Mouse (Mus musculus) myocyte (in vitro differentiated cells): ENCODE measurements at regions not wholly inside any gene's neighbourhood (a gene's known extent, or its start where the extent isn't known, plus 50 kb on each side); places are given as distances from the start of the nearest gene placed in this dataset.

ENCODE experiments used
- CEBPB ChIP-seq: IDR thresholded peaks from 2 replicates; pipeline ENCODE4 v1.6.1; 2011; ENCODE audit warnings: mild to moderate bottlenecking, moderate library complexity; ENCODE audit not compliant: poor library complexity, insufficient read depth, severe bottlenecking
- E2F4 ChIP-seq: IDR thresholded peaks from one replicate; pipeline ENCODE4 v1.6.1; 2011; ENCODE audit warnings: mild to moderate bottlenecking, control low read depth, moderate library complexity; ENCODE audit not compliant: insufficient read depth
- MAX ChIP-seq: IDR thresholded peaks from one replicate; pipeline ENCODE4 v1.6.1; 2011; ENCODE audit warnings: low read depth, mild to moderate bottlenecking, control low read depth
- MYOD1 ChIP-seq, 3 experiments: IDR thresholded peaks; one replicate each; pipeline ENCODE4 v1.6.1; 2011; ENCODE audit warnings: control low read depth in 2 of 3, low read depth in 2 of 3, mild to moderate bottlenecking in 2 of 3, moderate library complexity in 1 of 3; ENCODE audit not compliant: insufficient read length in 2 of 3, control insufficient read depth in 1 of 3
- POLR2A ChIP-seq: IDR thresholded peaks from one replicate; pipeline ENCODE4 v1.6.1; 2011; ENCODE audit warnings: low read depth, mild to moderate bottlenecking, control low read depth, moderate library complexity; ENCODE audit not compliant: insufficient read length
- POLR2AphosphoS2 ChIP-seq: IDR thresholded peaks from one replicate; pipeline ENCODE4 v1.6.1; 2011; ENCODE audit warnings: low read depth, control low read depth; ENCODE audit not compliant: insufficient read length
- TCF12 ChIP-seq: IDR thresholded peaks from one replicate; pipeline ENCODE4 v1.6.1; 2011; ENCODE audit warnings: mild to moderate bottlenecking, control low read depth; ENCODE audit not compliant: poor library complexity, insufficient read depth, severe bottlenecking
- TCF3 ChIP-seq: IDR thresholded peaks from one replicate; pipeline ENCODE4 v1.6.1; 2011; ENCODE audit warnings: low read depth, control low read depth; ENCODE audit not compliant: insufficient read length

- TF ChIP-seq TCF12 (no peak), MYOD1 (IDR thresholded peaks at IDR 0.05; ENCODE audit: control insufficient read depth in 1 of 3, insufficient read length in 2 of 3, low read depth in 2 of 3) (no peak), CEBPB (no peak), MAX (no peak), POLR2AphosphoS2 (no peak), POLR2A (no peak), TCF3 (no peak), E2F4 (no peak)
These were observed 65.4 kb upstream of the Casz1 start for GRCm38 (mm10) chr4:148738601-148739530.
